Mouse (Mus musculus): ENCODE data around the gene Sfswap.

The Sfswap gene

GRCm38 (mm10) chr5:129529571-129529970, 28.6 kb downstream of the Sfswap start:
- DNase-seq (ENCODE audit: low spot score): no peak

- no peak for DNase-seq (ENCODE audit: low spot score)
Measured at GRCm38 (mm10) chr5:129533731-129534130, 32.7 kb downstream of the Sfswap start.

- DNase-seq (ENCODE audit: low spot score): no peak
Measured at GRCm38 (mm10) chr5:129534500-129534899, 33.5 kb downstream of the Sfswap start.

- DNase-seq (ENCODE audit: low spot score): no peak
Measured at GRCm38 (mm10) chr5:129535021-129535420, 34.0 kb downstream of the Sfswap start.

GRCm38 (mm10) chr5:129535431-129535830, 34.4 kb downstream of the Sfswap start:
- no peak for DNase-seq (ENCODE audit: low spot score)

GRCm38 (mm10) chr5:129538826-129539225, 37.8 kb downstream of the Sfswap start:
- DNase-seq (ENCODE audit: low spot score): no peak

GRCm38 (mm10) chr5:129542236-129542635, 41.2 kb downstream of the Sfswap start:
- DNase-seq (ENCODE audit: low spot score): no peak

GRCm38 (mm10) chr5:129545787-129546186, 44.8 kb downstream of the Sfswap start:
- no peak for DNase-seq (ENCODE audit: low spot score)

- no peak for DNase-seq (ENCODE audit: low spot score)
Measured at GRCm38 (mm10) chr5:129549716-129550115, 48.7 kb downstream of the Sfswap start.

GRCm38 (mm10) chr5:129550790-129551189, 49.8 kb downstream of the Sfswap start:
- DNase-seq (ENCODE audit: low spot score): no peak

GRCm38 (mm10) chr5:129551991-129552390, 51.0 kb downstream of the Sfswap start:
- no peak for DNase-seq (ENCODE audit: low spot score)

- no peak for DNase-seq (ENCODE audit: low spot score)
Measured at GRCm38 (mm10) chr5:129553642-129554041, 52.6 kb downstream of the Sfswap start.

GRCm38 (mm10) chr5:129558591-129558990, 57.6 kb downstream of the Sfswap start:
- no peak for DNase-seq (ENCODE audit: low spot score)

- DNase-seq (ENCODE audit: low spot score): no peak
Measured at GRCm38 (mm10) chr5:129559283-129559682, 58.3 kb downstream of the Sfswap start.

GRCm38 (mm10) chr5:129562342-129562741, 61.3 kb downstream of the Sfswap start:
- DNase-seq (ENCODE audit: low spot score): no peak

- no peak for DNase-seq (ENCODE audit: low spot score)
Measured at GRCm38 (mm10) chr5:129568596-129568995, 67.6 kb downstream of the Sfswap start.

GRCm38 (mm10) chr5:129578201-129578600, 77.2 kb downstream of the Sfswap start:
- no peak for DNase-seq (ENCODE audit: low spot score)

GRCm38 (mm10) chr5:129580046-129580445, 79.0 kb downstream of the Sfswap start:
- DNase-seq (ENCODE audit: low spot score): no peak

- no peak for DNase-seq (ENCODE audit: low spot score)
Measured at GRCm38 (mm10) chr5:129580572-129580971, 79.6 kb downstream of the Sfswap start.

- DNase-seq (ENCODE audit: low spot score): no peak
Measured at GRCm38 (mm10) chr5:129581015-129581414, 80.0 kb downstream of the Sfswap start.

- no peak for DNase-seq (ENCODE audit: low spot score)
Measured at GRCm38 (mm10) chr5:129583331-129583730, 82.3 kb downstream of the Sfswap start.

- peak; percentile 84 for DNase-seq (ENCODE audit: low spot score)
Measured at GRCm38 (mm10) chr5:129583761-129584582, 83.0 kb downstream of the Sfswap start, which contains the start of gene Mmp17. TSS of gene Mmp17 (plus strand) at chr5:129584169.

- peak; percentile 16 for DNase-seq (ENCODE audit: low spot score)
Measured at GRCm38 (mm10) chr5:129584583-129585541, 83.8 kb downstream of the Sfswap start.
